Mouse (Mus musculus) cortical plate, adult 2 months (tissue): ENCODE measurements around the gene Clint1.

Source experiments
- CTCF ChIP-seq: fragments of 200-500 bp; IDR thresholded peaks from 2 replicates; pipeline ENCODE4 v1.5.1; 2011; ENCODE audit warnings: mild to moderate bottlenecking, control low read depth, low read length; ENCODE audit not compliant: insufficient read depth; ENCODE audit errors: extremely low read depth
- POLR2A ChIP-seq: fragments of 200-500 bp; IDR thresholded peaks from 2 replicates; pipeline ENCODE4 v1.6.1; 2011; ENCODE audit warnings: mild to moderate bottlenecking, low read length, control low read depth; ENCODE audit not compliant: insufficient read depth; ENCODE audit errors: extremely low read depth

- TF ChIP-seq POLR2A, result no peak
- no peak for TF ChIP-seq CTCF
Measured at GRCm38 (mm10) chr11:45959598-45959997, 107.7 kb downstream of the Clint1 start.
